Mouse (Mus musculus): ENCODE measurements around the gene Brd7. TPM values are rescaled to one million over a fixed set of nuclear protein-coding genes. Genes with fewer than 3 reads are reported as not detected.
A peak's percentile ranks its signal among the peaks of the same experiment; 100 is the strongest.

Brd7 gene
- polyA plus RNA-seq, 1 experiment from 2014 or later, result 65.1 TPM

- 62% methylated on average over 3 of the region's 3 CpGs for WGBS
- Histone ChIP-seq H3K4me1 (peaks cover 8% of the 10 kb centered on the region), H3K36me3 (peaks cover 89% of the 10 kb centered on the region), H3K4me3 (no peak overlapping the region), H3K9me3 (no peaks in the 10 kb centered on the region), H3K27ac (no peak overlapping the region), H3K27me3 (ENCODE audit: insufficient read depth, poor library complexity, severe bottlenecking) (no peaks in the 10 kb centered on the region)
- no peak for DNase-seq (ENCODE audit: low spot score)
Observed at GRCm38 (mm10) chr8:88339221-88339620, 22.8 kb downstream of the Brd7 start.

- Histone ChIP-seq H3K4me3 (no peak overlapping the region), H3K36me3 (peaks cover 89% of the 10 kb centered on the region), H3K9me3 (no peaks in the 10 kb centered on the region), H3K27ac (peak overlapping the region; percentile 71), H3K27me3 (ENCODE audit: insufficient read depth, poor library complexity, severe bottlenecking) (no peaks in the 10 kb centered on the region), H3K4me1 (peaks cover 12% of the 10 kb centered on the region)
- WGBS, result 64% methylated on average over 3 of the region's 3 CpGs
- DNase-seq (ENCODE audit: low spot score), result no peak
Observed at GRCm38 (mm10) chr8:88334975-88335374, 27.0 kb downstream of the Brd7 start.

GRCm38 (mm10) chr8:88334384-88334783 lies 27.6 kb downstream of the Brd7 start:
- Histone ChIP-seq H3K36me3 (peaks cover 87% of the 10 kb centered on the region), H3K27me3 (ENCODE audit: insufficient read depth, poor library complexity, severe bottlenecking) (no peaks in the 10 kb centered on the region), H3K4me3 (no peak overlapping the region), H3K27ac (peak overlapping the region; percentile 71), H3K4me1 (peaks cover 10% of the 10 kb centered on the region), H3K9me3 (no peaks in the 10 kb centered on the region)
- peak; percentile 89 for DNase-seq (ENCODE audit: low spot score)
- WGBS, result 61% methylated on average over 2 of the region's 2 CpGs

- WGBS, result 84% methylated on average over 3 of the region's 3 CpGs
- Histone ChIP-seq H3K4me3 (no peak overlapping the region), H3K4me1 (peaks cover 14% of the 10 kb centered on the region), H3K27ac (no peak overlapping the region), H3K36me3 (peaks cover 91% of the 10 kb centered on the region), H3K9me3 (no peaks in the 10 kb centered on the region), H3K27me3 (ENCODE audit: insufficient read depth, poor library complexity, severe bottlenecking) (no peaks in the 10 kb centered on the region)
- DNase-seq (ENCODE audit: low spot score), result no peak
Observed at GRCm38 (mm10) chr8:88330816-88331215, 31.2 kb downstream of the Brd7 start.

- no peaks in the 10 kb centered on the region for H3K27me3 ChIP-seq (ENCODE audit: insufficient read depth, poor library complexity, severe bottlenecking)
- peaks cover 90% of the 10 kb centered on the region for H3K36me3 ChIP-seq
- no peak overlapping the region for H3K27ac ChIP-seq
- no peaks in the 10 kb centered on the region for H3K9me3 ChIP-seq
- H3K4me3 ChIP-seq, result no peak overlapping the region
- no peak for DNase-seq (ENCODE audit: low spot score)
- WGBS, result 94% methylated on average over 6 of the region's 6 CpGs
- peaks cover 18% of the 10 kb centered on the region for H3K4me1 ChIP-seq
Observed at GRCm38 (mm10) chr8:88328689-88329088, 33.3 kb downstream of the Brd7 start.

- WGBS, result 90% methylated on average over 12 of the region's 12 CpGs
- Histone ChIP-seq H3K4me3 (no peak overlapping the region), H3K27me3 (ENCODE audit: insufficient read depth, poor library complexity, severe bottlenecking) (no peaks in the 10 kb centered on the region), H3K9me3 (no peaks in the 10 kb centered on the region), H3K27ac (no peak overlapping the region), H3K4me1 (peaks cover 14% of the 10 kb centered on the region), H3K36me3 (peaks cover 66% of the 10 kb centered on the region)
- DNase-seq (ENCODE audit: low spot score), result no peak
Observed at GRCm38 (mm10) chr8:88326328-88326727, 35.7 kb downstream of the Brd7 start.

- Histone ChIP-seq H3K27ac (no peak overlapping the region), H3K4me1 (peaks cover 14% of the 10 kb centered on the region), H3K36me3 (peaks cover 61% of the 10 kb centered on the region), H3K27me3 (ENCODE audit: insufficient read depth, poor library complexity, severe bottlenecking) (no peaks in the 10 kb centered on the region), H3K4me3 (no peak overlapping the region), H3K9me3 (no peaks in the 10 kb centered on the region)
- 87% methylated on average over 5 of the region's 5 CpGs for WGBS
- no peak for DNase-seq (ENCODE audit: low spot score)
Observed at GRCm38 (mm10) chr8:88325795-88326194, 36.2 kb downstream of the Brd7 start.

GRCm38 (mm10) chr8:88325251-88325650 lies 36.7 kb downstream of the Brd7 start:
- no peak overlapping the region for H3K4me3 ChIP-seq
- 41% methylated on average over 5 of the region's 5 CpGs for WGBS
- no peaks in the 10 kb centered on the region for H3K27me3 ChIP-seq (ENCODE audit: insufficient read depth, poor library complexity, severe bottlenecking)
- H3K9me3 ChIP-seq, result no peaks in the 10 kb centered on the region
- 0 out of 2 replicates have a peak overlapping the region, but pooled peaks have one; percentile 17 for H3K27ac ChIP-seq
- H3K36me3 ChIP-seq, result peaks cover 56% of the 10 kb centered on the region
- DNase-seq (ENCODE audit: low spot score), result no peak
- peaks cover 14% of the 10 kb centered on the region for H3K4me1 ChIP-seq

DNA sequence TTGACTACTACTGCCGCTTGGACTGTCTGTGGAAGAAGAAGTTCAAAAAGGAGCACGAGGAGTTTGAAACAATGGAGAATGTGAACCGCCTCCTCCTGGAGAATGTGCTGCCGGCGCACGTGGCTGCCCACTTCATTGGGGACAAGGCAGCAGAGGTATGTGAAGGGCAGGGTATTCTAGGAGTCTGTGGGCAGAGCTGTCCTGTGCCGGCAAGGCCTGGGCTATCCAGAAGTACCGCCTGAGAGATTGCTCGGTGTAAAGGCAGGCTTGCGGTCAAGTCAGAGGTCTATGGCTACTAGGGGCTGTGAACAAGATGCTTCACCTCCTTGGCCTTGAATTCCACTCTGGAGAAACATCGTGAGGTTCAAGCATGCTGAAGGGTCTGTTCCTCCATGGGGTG lies 37.2 kb downstream of the Brd7 start:
- Histone ChIP-seq H3K4me1 (peaks cover 14% of the 10 kb centered on the region), H3K9me3 (no peaks in the 10 kb centered on the region), H3K4me3 (no peak overlapping the region), H3K27ac (0 out of 2 replicates have a peak overlapping the region, but pooled peaks have one; percentile 17), H3K27me3 (ENCODE audit: insufficient read depth, poor library complexity, severe bottlenecking) (no peaks in the 10 kb centered on the region), H3K36me3 (peaks cover 51% of the 10 kb centered on the region)
- 85% methylated on average over 11 of the region's 11 CpGs for WGBS
- DNase-seq (ENCODE audit: low spot score), result no peak

GRCm38 (mm10) chr8:88323523-88323922 lies 38.5 kb downstream of the Brd7 start:
- no peak for DNase-seq (ENCODE audit: low spot score)
- Histone ChIP-seq H3K9me3 (no peaks in the 10 kb centered on the region), H3K4me1 (peaks cover 14% of the 10 kb centered on the region), H3K4me3 (no peak overlapping the region), H3K27ac (no peak overlapping the region), H3K27me3 (ENCODE audit: insufficient read depth, poor library complexity, severe bottlenecking) (peaks cover under 1% of the 10 kb centered on the region; the same call in 1 of the 2 replicates), H3K36me3 (peaks cover 39% of the 10 kb centered on the region)
- 84% methylated on average over 5 of the region's 5 CpGs for WGBS

- H3K36me3 ChIP-seq, result peaks cover 19% of the 10 kb centered on the region
- DNase-seq (ENCODE audit: low spot score), result no peak
- peaks cover 20% of the 10 kb centered on the region for H3K27me3 ChIP-seq (ENCODE audit: insufficient read depth, poor library complexity, severe bottlenecking)
- H3K4me3 ChIP-seq, result no peak overlapping the region
- WGBS, result 85% methylated on average over 5 of the region's 5 CpGs
- H3K4me1 ChIP-seq, result peaks cover 34% of the 10 kb centered on the region
- H3K27ac ChIP-seq, result no peak overlapping the region
- no peaks in the 10 kb centered on the region for H3K9me3 ChIP-seq
Observed at GRCm38 (mm10) chr8:88321387-88321786, 40.6 kb downstream of the Brd7 start.

GRCm38 (mm10) chr8:88320134-88320533 lies 41.9 kb downstream of the Brd7 start:
- Histone ChIP-seq H3K4me3 (no peak overlapping the region), H3K27me3 (ENCODE audit: insufficient read depth, poor library complexity, severe bottlenecking) (peaks cover 32% of the 10 kb centered on the region), H3K9me3 (no peaks in the 10 kb centered on the region), H3K27ac (no peak overlapping the region), H3K4me1 (peaks cover 26% of the 10 kb centered on the region), H3K36me3 (peaks cover 7% of the 10 kb centered on the region)
- WGBS, result 93% methylated on average over 6 of the region's 6 CpGs
- DNase-seq (ENCODE audit: low spot score), result peak; percentile 71

DNA sequence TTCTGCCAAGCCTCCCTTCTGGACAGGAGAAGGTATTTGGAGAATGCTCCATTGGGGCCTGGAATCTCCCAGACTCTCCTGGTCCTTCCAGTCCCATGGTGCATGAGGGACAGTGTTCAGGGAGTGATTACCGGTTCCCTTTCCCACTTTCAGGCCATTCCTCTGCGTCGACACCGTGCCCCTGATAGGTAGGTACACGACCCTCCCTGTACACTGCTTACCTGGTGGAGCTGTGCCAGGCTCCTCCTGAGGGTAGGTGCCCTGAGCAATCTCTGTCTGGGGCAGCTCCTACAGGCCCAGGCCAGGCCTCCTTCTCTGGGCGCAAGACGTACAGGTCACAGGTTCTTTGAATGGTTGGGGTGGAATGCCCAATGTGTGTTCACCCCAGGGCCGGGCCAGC lies 43.8 kb downstream of the Brd7 start:
- Histone ChIP-seq H3K9me3 (no peaks in the 10 kb centered on the region), H3K4me1 (peaks cover 21% of the 10 kb centered on the region), H3K27me3 (ENCODE audit: insufficient read depth, poor library complexity, severe bottlenecking) (peaks cover 50% of the 10 kb centered on the region), H3K27ac (0 out of 2 replicates have a peak overlapping the region, but pooled peaks have one; percentile 5), H3K4me3 (no peak overlapping the region), H3K36me3 (no peaks in the 10 kb centered on the region; the same call in 1 of the 2 replicates)
- 83% methylated on average over 8 of the region's 8 CpGs for WGBS
- no peak for DNase-seq (ENCODE audit: low spot score)

GRCm38 (mm10) chr8:88317341-88317740 lies 44.7 kb downstream of the Brd7 start:
- no peak for DNase-seq (ENCODE audit: low spot score)
- Histone ChIP-seq H3K36me3 (no peaks in the 10 kb centered on the region; the same call in 1 of the 2 replicates), H3K4me1 (peaks cover 21% of the 10 kb centered on the region), H3K27ac (peak overlapping the region; percentile 5; the same call in 1 of the 2 replicates), H3K9me3 (no peaks in the 10 kb centered on the region), H3K27me3 (ENCODE audit: insufficient read depth, poor library complexity, severe bottlenecking) (peaks cover 58% of the 10 kb centered on the region), H3K4me3 (no peak overlapping the region)
- WGBS, result 64% methylated on average over 5 of the region's 5 CpGs

Data from heart, embryonic 10.5 days (tissue).